ENCODE assay signal across 9 mouse cellular contexts in the genomic region with DNA sequence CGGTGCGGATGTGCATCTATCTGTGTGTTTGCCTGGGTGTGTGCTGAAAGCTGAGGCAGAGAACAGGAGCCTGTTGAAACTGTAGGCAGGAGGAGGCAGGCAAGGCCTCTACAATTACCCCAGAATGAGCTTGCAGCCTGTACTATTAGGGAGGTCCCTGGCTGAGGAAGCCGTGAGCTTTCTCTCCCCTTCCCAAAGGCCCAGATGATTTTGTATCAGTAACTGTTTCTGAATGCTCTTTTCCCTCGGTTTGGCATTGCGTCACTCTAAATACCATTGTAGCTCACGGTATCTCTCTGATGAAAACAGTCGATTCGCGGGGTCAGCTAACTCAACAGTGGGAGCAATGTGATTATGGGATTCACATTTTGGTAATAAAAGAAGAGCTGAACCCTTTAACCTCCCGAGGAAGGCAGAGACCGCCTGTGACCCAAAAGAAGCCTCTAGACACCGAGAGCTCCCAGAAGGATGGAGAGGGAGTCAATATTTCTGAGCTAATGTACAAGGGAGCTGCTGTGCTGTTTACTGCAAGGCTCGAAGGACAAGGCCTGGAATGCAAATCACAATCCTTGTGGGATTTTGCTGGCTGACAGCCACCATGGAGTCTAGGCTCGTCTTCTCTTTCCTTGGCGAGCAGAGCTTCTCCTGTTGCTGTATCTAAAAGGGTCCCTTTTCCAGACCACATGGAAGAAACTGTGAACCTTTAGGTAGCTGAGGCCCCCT.
DNase-seq lines count a peak whose midpoint lies in the region; ATAC-seq and TF ChIP-seq lines count a peak whose summit lies in the region.
"Had no signal": no experiment of that assay in that cellular context is flagged by ENCODE, and none has a peak within 500 bp of the region (broad histone marks: within the 10 kb centered on the region; RNA-seq: fewer than 3 reads in every experiment).

No protein-coding gene starts in this region.

- DNase-seq in hindbrain, embryonic 11.5 days (ENCODE audit: low spot score) = no peak
- peak; percentile 60 for DNase-seq in 3T3-L1 (ENCODE audit: low read depth, low spot score)
- DNase-seq in layer of hippocampus, adult 18-20 months (ENCODE audit: low spot score in 2 of 2) = no peak
- no peak for DNase-seq in urinary bladder, postnatal 10 days (ENCODE audit: low spot score)

- peak overlapping the region; percentile 37 for H3K27ac ChIP-seq in hindbrain, embryonic 13.5 days
- H3K27ac ChIP-seq in hindbrain, embryonic 11.5 days (ENCODE audit: low read depth, low read length) = no peak overlapping the region
- peak overlapping the region; percentile 90 for H3K27ac ChIP-seq in embryonic facial prominence, embryonic 15.5 days (replicated peaks)
- H3K27ac ChIP-seq in intestine, postnatal 0 days (ENCODE audit: low read depth, low read length) = peak overlapping the region; percentile 50; the same call in 1 of the 2 replicates
- no peak overlapping the region for H3K27ac ChIP-seq in liver, embryonic 12.5 days

- H3K36me3 ChIP-seq in hindbrain, embryonic 13.5 days = no peaks in the 10 kb centered on the region
- no peaks in the 10 kb centered on the region for H3K36me3 ChIP-seq in hindbrain, embryonic 11.5 days (ENCODE audit: control insufficient read depth, insufficient read depth, low read length)
- H3K36me3 ChIP-seq in embryonic facial prominence, embryonic 15.5 days = no peaks in the 10 kb centered on the region
- H3K36me3 ChIP-seq in intestine, postnatal 0 days (ENCODE audit: control insufficient read depth, insufficient read depth) = no peaks in the 10 kb centered on the region
- no peaks in the 10 kb centered on the region for H3K36me3 ChIP-seq in liver, embryonic 12.5 days

- no peak for TF ChIP-seq CTCF in intestine, postnatal 0 days (IDR thresholded peaks at IDR 0.05; ENCODE audit: low read depth)

- no peak overlapping the region for H3K4me2 ChIP-seq in hindbrain, embryonic 13.5 days
- H3K4me2 ChIP-seq in hindbrain, embryonic 11.5 days (replicated peaks; ENCODE audit: low read depth, low read length) = no peak overlapping the region
- no peak overlapping the region for H3K4me2 ChIP-seq in embryonic facial prominence, embryonic 15.5 days (replicated peaks)
- H3K4me2 ChIP-seq in intestine, postnatal 0 days (replicated peaks; ENCODE audit: low read depth) = no peak overlapping the region
- H3K4me2 ChIP-seq in liver, embryonic 12.5 days = no peak overlapping the region

- H3K9me3 ChIP-seq in hindbrain, embryonic 13.5 days = no peaks in the 10 kb centered on the region
- no peaks in the 10 kb centered on the region for H3K9me3 ChIP-seq in hindbrain, embryonic 11.5 days (ENCODE audit: control insufficient read depth, low read length)
- H3K9me3 ChIP-seq in embryonic facial prominence, embryonic 15.5 days (replicated peaks) = no peaks in the 10 kb centered on the region
- no peaks in the 10 kb centered on the region for H3K9me3 ChIP-seq in intestine, postnatal 0 days (ENCODE audit: control insufficient read depth)
- no peaks in the 10 kb centered on the region for H3K9me3 ChIP-seq in liver, embryonic 12.5 days (replicated peaks)

- no peak overlapping the region for H3K9ac ChIP-seq in hindbrain, embryonic 13.5 days
- no peak overlapping the region for H3K9ac ChIP-seq in hindbrain, embryonic 11.5 days (ENCODE audit: low read depth, low read length)
- H3K9ac ChIP-seq in embryonic facial prominence, embryonic 15.5 days = no peak overlapping the region
- no peak overlapping the region for H3K9ac ChIP-seq in intestine, postnatal 0 days (ENCODE audit: low read depth, low read length)
- no peak overlapping the region for H3K9ac ChIP-seq in liver, embryonic 12.5 days

- no peak for ATAC-seq in hindbrain, embryonic 13.5 days (ENCODE audit: low FRiP score)
- ATAC-seq in hindbrain, embryonic 11.5 days (ENCODE audit: low FRiP score) = no peak
- ATAC-seq in embryonic facial prominence, embryonic 15.5 days (ENCODE audit: insufficient number of reproducible peaks, low FRiP score, low TSS enrichment, low read depth) = no peak
- ATAC-seq in intestine, postnatal 0 days = no peak
- ATAC-seq in liver, embryonic 12.5 days = no peak

- H3K27me3 ChIP-seq in hindbrain, embryonic 13.5 days = no peaks in the 10 kb centered on the region
- H3K27me3 ChIP-seq in hindbrain, embryonic 11.5 days (ENCODE audit: control insufficient read depth, insufficient read depth, low read length) = no peaks in the 10 kb centered on the region
- H3K27me3 ChIP-seq in embryonic facial prominence, embryonic 15.5 days = no peaks in the 10 kb centered on the region
- H3K27me3 ChIP-seq in intestine, postnatal 0 days (replicated peaks; ENCODE audit: control insufficient read depth, insufficient read depth, low read length) = no peaks in the 10 kb centered on the region
- H3K27me3 ChIP-seq in liver, embryonic 12.5 days (replicated peaks) = no peaks in the 10 kb centered on the region

- H3K4me3 ChIP-seq in hindbrain, embryonic 13.5 days = no peak overlapping the region
- no peak overlapping the region for H3K4me3 ChIP-seq in hindbrain, embryonic 11.5 days (ENCODE audit: low read depth, low read length)
- no peak overlapping the region for H3K4me3 ChIP-seq in embryonic facial prominence, embryonic 15.5 days (replicated peaks)
- no peak overlapping the region for H3K4me3 ChIP-seq in intestine, postnatal 0 days (ENCODE audit: low read depth, low read length)
- H3K4me3 ChIP-seq in liver, embryonic 12.5 days = no peak overlapping the region
- H3K4me3 ChIP-seq: myocyte had no signal

- WGBS in hindbrain, embryonic 13.5 days = 63% methylated on average over 15 of the region's 15 CpGs
- WGBS in hindbrain, embryonic 11.5 days = 82% methylated on average over 15 of the region's 15 CpGs
- WGBS in embryonic facial prominence, embryonic 15.5 days = 40% methylated on average over 15 of the region's 15 CpGs
- WGBS in intestine, postnatal 0 days = 65% methylated on average over 15 of the region's 15 CpGs
- 69% methylated on average over 15 of the region's 15 CpGs for WGBS in liver, embryonic 12.5 days (ENCODE audit: insufficient replicate concordance)

- peaks cover 29% of the 10 kb centered on the region for H3K4me1 ChIP-seq in hindbrain, embryonic 13.5 days (replicated peaks)
- no peaks in the 10 kb centered on the region; the same call in 1 of the 2 replicates for H3K4me1 ChIP-seq in hindbrain, embryonic 11.5 days (replicated peaks; ENCODE audit: control insufficient read depth, insufficient read depth, low read length)
- peaks cover 47% of the 10 kb centered on the region for H3K4me1 ChIP-seq in embryonic facial prominence, embryonic 15.5 days
- H3K4me1 ChIP-seq in intestine, postnatal 0 days (replicated peaks; ENCODE audit: control insufficient read depth, insufficient read depth, low read length) = no peaks in the 10 kb centered on the region
- peaks cover 5% of the 10 kb centered on the region; the same call in 1 of the 2 replicates for H3K4me1 ChIP-seq in liver, embryonic 12.5 days

Comparison
In these comparisons a context has a peak if more than half of its experiments do, and no peak if none do; other contexts are left out.
1. H3K27ac ChIP-seq: peak in hindbrain, embryonic 13.5 days (single experiment), embryonic facial prominence, embryonic 15.5 days (single experiment) and intestine, postnatal 0 days (single experiment); none in hindbrain, embryonic 11.5 days (single experiment) and liver, embryonic 12.5 days (single experiment).